Mouse (Mus musculus): ENCODE results near the gene Ndufaf5.

GRCm38 (mm10) chr2:140159186-140159730 lies 11.2 kb upstream of the Ndufaf5 start:
- peak; percentile 59 for TF ChIP-seq CTCF (IDR thresholded peaks at IDR 0.05)
- TF ChIP-seq EP300 (IDR thresholded peaks at IDR 0.05): no peak

All from lung, postnatal 0 days (tissue).